Mouse (Mus musculus) limb, embryonic 14.5 days (tissue): Measurements from ENCODE around the gene Sh3pxd2a. TPM values are rescaled to one million over a fixed set of nuclear protein-coding genes. Genes with fewer than 3 reads are reported as not detected.

Experiments
- ATAC-seq: fragments of 200-750 bp; cut with Nextera tagmentation; 2 replicates; pipeline ENCODE4 v1.8.0; 2017; ENCODE audit warnings: low read depth, moderate number of reproducible peaks, moderate TSS enrichment; ENCODE audit not compliant: low FRiP score
- DNase-seq: peaks from one replicate; pipeline ENCODE4 v3.0.0-alpha.2; 2015; ENCODE audit warnings: low spot score
- H3K27ac ChIP-seq: fragments of 300-500 bp; sonication (generic); replicated peaks from 2 replicates; pipeline ENCODE4 v1.5.1; 2014; ENCODE audit warnings: low read depth, mild to moderate bottlenecking, low read length, moderate library complexity, mixed read lengths
- H3K27me3 ChIP-seq: fragments of 300-500 bp; sonication (generic); 2 replicates; pipeline ENCODE4 v1.6.1; 2014; ENCODE audit warnings: low read length, mixed read lengths; ENCODE audit not compliant: control insufficient read depth, insufficient read depth
- H3K36me3 ChIP-seq: fragments of 300-500 bp; sonication (generic); 2 replicates; pipeline ENCODE4 v1.6.1; 2014; ENCODE audit warnings: mild to moderate bottlenecking, low read length, moderate library complexity, mixed read lengths; ENCODE audit not compliant: control insufficient read depth, insufficient read depth
- H3K4me1 ChIP-seq: fragments of 300-500 bp; sonication (generic); 2 replicates; pipeline ENCODE4 v1.6.1; 2014; ENCODE audit warnings: antibody characterized with exemption, low read length, mixed read lengths; ENCODE audit not compliant: control insufficient read depth, insufficient read depth
- H3K4me2 ChIP-seq: fragments of 300-500 bp; sonication (generic); replicated peaks from 2 replicates; pipeline ENCODE4 v1.6.1; 2014; ENCODE audit warnings: low read depth, mild to moderate bottlenecking, low read length, moderate library complexity; ENCODE audit not compliant: severe bottlenecking
- H3K4me3 ChIP-seq: fragments of 300-500 bp; sonication (generic); replicated peaks from 2 replicates; pipeline ENCODE4 v1.5.1; 2014; ENCODE audit warnings: low read length
- H3K9ac ChIP-seq: fragments of 300-500 bp; sonication (generic); 2 replicates; pipeline ENCODE4 v1.6.1; 2014; ENCODE audit warnings: mild to moderate bottlenecking, low read depth, low read length, moderate library complexity; ENCODE audit not compliant: severe bottlenecking
- H3K9me3 ChIP-seq: fragments of 300-500 bp; sonication (generic); 2 replicates; pipeline ENCODE4 v1.6.1; 2016; ENCODE audit warnings: low read length; ENCODE audit not compliant: control insufficient read depth
- POLR2A ChIP-seq: fragments of 200-500 bp; IDR thresholded peaks from 2 replicates; pipeline ENCODE4 v1.8.0; 2012; ENCODE audit warnings: inconsistent platforms, mild to moderate bottlenecking, moderate library complexity, borderline replicate concordance; ENCODE audit not compliant: insufficient read depth, insufficient read length; ENCODE audit errors: extremely low read depth
- WGBS: fragments of 180-500 bp; shearing (Covaris S2); extraction: QIAGEN DNeasy Blood & Tissue Kit; methylation state at CpG from one replicate; pipeline ENCODE4 v1.1.7; 2014; 5-methylcytosine and 5-hydroxymethylcytosine counted together
- polyA plus RNA-seq, 2 experiments: library from polyadenylated mRNA; depleted of rRNA in 1 of 2; stranded (reverse) in 1 of 2; unstranded in 1 of 2; fragments of >200 nt; fragmentation: Nextera tagmentation in 1 of 2; extraction: Ambion mirVana in 1 of 2; gene quantifications; 2 replicates each; pipeline versions ENCODE4 v1.2.1 to v1.2.3; 2012 to 2014

Sh3pxd2a gene
- polyA plus RNA-seq, 2 experiments: 17.1 to 61.7 TPM

DNA sequence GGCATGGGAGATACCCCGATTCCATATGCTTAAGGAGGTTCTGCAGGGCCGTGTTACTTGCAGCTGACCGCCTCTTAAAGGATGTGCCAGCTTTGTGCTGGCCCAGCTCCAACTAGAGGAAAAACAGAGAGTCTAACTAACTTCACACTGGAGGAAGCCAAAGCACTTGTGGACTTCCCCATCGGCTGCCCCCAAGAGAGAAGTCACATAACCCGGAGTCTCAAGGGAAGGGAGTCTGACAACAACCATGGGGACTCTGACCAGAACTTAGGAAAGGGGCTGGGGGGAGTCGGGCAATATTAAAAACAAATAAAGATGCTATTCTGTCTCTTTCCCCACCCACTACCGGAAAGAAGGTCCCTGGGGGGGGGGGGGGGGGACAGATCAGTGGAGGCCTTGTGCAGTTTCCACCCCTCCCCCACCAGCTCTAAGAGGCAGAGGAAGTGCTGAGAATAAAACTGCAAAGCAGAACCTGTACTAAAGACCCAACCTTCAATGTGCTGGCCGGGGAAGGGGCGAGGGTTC, 17.3 kb downstream of the Sh3pxd2a start:
- no peak for ATAC-seq
- 46% methylated on average over 9 of the region's 9 CpGs for WGBS
- H3K4me3 ChIP-seq: no peak overlapping the region
- H3K36me3 ChIP-seq: no peaks in the 10 kb centered on the region
- no peak overlapping the region; the same call in 1 of the 2 replicates for H3K9ac ChIP-seq
- DNase-seq: no peak
- H3K27me3 ChIP-seq: no peaks in the 10 kb centered on the region
- H3K4me2 ChIP-seq: no peak overlapping the region
- peaks cover 76% of the 10 kb centered on the region for H3K4me1 ChIP-seq
- no peak overlapping the region for H3K27ac ChIP-seq
- H3K9me3 ChIP-seq: no peaks in the 10 kb centered on the region
- TF ChIP-seq POLR2A: no peak

DNA sequence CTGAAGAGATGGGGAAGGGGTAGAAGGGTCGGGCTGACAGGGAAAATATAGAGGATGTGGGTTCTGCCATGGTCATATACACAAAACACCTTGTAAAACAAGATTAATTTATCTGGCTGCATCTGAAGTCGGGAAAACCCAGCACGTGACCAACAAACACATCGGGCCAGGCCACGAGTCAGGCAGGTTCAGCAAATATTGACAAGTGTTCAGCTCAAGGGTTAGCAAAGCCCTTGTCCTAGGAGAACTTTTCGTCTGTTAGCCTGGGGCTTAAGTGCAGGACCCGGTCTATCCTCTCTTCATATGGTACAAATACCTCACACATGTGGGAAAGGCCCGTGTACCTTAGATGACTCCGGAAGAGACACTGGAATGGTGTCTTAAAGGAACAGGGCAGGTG, 18.1 kb downstream of the Sh3pxd2a start:
- Histone ChIP-seq H3K27ac (no peak overlapping the region), H3K4me2 (no peak overlapping the region)

DNA sequence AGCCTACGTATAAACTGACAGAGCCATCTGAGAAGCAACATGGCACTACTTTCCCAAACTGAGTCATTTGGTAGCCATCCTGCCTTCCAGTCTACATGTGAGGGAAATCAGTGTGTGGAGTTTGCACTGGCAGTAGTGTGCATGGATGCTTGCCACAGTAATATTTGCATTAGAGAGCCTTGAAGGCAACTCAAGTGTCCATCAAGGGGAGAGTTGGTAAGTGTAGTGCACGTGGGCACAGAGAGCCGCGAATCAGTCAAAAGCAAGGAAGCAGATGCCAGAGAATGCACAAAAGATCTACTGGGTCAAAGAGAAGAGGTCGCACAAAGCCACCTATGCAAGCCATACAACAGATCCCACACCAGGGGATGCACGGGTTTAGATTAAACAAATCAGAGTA, 18.5 kb downstream of the Sh3pxd2a start:
- Histone ChIP-seq H3K9ac (no peak overlapping the region), H3K36me3 (no peaks in the 10 kb centered on the region), H3K4me2 (no peak overlapping the region), H3K4me3 (no peak overlapping the region), H3K9me3 (no peaks in the 10 kb centered on the region), H3K4me1 (peaks cover 74% of the 10 kb centered on the region), H3K27me3 (no peaks in the 10 kb centered on the region), H3K27ac (no peak overlapping the region)
- DNase-seq (no peak), ATAC-seq (no peak)
- 81% methylated on average over 6 of the region's 6 CpGs for WGBS
- TF ChIP-seq POLR2A: no peak

More for the DNA sequence above, 18.1 kb downstream of the Sh3pxd2a start:
- Histone ChIP-seq H3K9ac (no peak overlapping the region), H3K36me3 (no peaks in the 10 kb centered on the region), H3K27me3 (no peaks in the 10 kb centered on the region), H3K9me3 (no peaks in the 10 kb centered on the region), H3K4me3 (no peak overlapping the region), H3K4me1 (peaks cover 78% of the 10 kb centered on the region)
- ATAC-seq (no peak), DNase-seq (no peak)
- no peak for TF ChIP-seq POLR2A
- WGBS: 66% methylated on average over 9 of the region's 9 CpGs

DNA sequence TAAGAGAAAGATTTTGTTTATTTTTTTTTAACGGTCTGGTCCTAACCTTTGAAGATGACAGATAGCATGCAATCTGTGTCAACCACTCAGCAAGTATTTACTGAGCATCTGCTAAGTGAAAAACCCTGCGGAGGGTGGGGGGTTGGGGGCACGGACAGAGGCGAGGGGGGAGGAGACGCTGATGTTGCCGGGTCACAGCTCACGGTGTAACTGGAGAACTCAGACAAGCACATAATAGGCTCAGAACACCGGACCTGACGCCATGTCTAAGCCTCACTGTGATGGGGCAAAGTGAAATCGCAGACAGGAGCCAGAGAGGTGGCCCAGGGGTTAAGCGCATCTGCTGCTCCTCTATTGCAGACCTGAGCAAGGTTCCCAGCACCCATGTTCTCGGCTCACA, 19.7 kb downstream of the Sh3pxd2a start:
- no peak overlapping the region for H3K27ac ChIP-seq
- H3K9ac ChIP-seq: no peak overlapping the region
- no peak overlapping the region for H3K4me2 ChIP-seq
- H3K27me3 ChIP-seq: no peaks in the 10 kb centered on the region
- H3K4me1 ChIP-seq: peaks cover 70% of the 10 kb centered on the region
- no peaks in the 10 kb centered on the region for H3K36me3 ChIP-seq
- H3K4me3 ChIP-seq: no peak overlapping the region
- ATAC-seq: no peak
- WGBS: 6% methylated on average over 12 of the region's 12 CpGs
- TF ChIP-seq POLR2A: no peak
- H3K9me3 ChIP-seq: no peaks in the 10 kb centered on the region
- no peak for DNase-seq

DNA sequence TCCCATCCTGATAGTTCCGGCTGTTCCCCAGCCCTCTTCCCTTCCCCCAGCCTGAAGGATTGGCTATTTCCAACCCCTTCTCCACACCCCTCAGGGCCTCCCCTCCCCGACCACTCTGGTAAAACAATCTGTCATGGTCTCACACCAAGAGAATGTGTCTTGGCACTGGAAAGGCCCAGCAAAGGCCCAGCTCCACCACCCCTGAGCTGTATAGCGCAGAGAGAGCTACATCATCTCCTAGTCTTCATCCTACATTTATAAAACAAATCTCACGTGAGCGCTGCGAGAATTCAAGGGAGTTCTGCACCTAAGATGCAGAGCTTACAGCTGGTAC, 21.9 kb downstream of the Sh3pxd2a start:
- no peak for DNase-seq
- no peak overlapping the region for H3K4me3 ChIP-seq
- 61% methylated on average over 6 of the region's 6 CpGs for WGBS
- no peaks in the 10 kb centered on the region for H3K9me3 ChIP-seq
- H3K9ac ChIP-seq: no peak overlapping the region
- no peak for TF ChIP-seq POLR2A
- H3K36me3 ChIP-seq: no peaks in the 10 kb centered on the region
- no peak overlapping the region for H3K4me2 ChIP-seq
- no peaks in the 10 kb centered on the region for H3K27me3 ChIP-seq
- no peak overlapping the region for H3K27ac ChIP-seq
- ATAC-seq: no peak
- H3K4me1 ChIP-seq: peaks cover 78% of the 10 kb centered on the region

DNA sequence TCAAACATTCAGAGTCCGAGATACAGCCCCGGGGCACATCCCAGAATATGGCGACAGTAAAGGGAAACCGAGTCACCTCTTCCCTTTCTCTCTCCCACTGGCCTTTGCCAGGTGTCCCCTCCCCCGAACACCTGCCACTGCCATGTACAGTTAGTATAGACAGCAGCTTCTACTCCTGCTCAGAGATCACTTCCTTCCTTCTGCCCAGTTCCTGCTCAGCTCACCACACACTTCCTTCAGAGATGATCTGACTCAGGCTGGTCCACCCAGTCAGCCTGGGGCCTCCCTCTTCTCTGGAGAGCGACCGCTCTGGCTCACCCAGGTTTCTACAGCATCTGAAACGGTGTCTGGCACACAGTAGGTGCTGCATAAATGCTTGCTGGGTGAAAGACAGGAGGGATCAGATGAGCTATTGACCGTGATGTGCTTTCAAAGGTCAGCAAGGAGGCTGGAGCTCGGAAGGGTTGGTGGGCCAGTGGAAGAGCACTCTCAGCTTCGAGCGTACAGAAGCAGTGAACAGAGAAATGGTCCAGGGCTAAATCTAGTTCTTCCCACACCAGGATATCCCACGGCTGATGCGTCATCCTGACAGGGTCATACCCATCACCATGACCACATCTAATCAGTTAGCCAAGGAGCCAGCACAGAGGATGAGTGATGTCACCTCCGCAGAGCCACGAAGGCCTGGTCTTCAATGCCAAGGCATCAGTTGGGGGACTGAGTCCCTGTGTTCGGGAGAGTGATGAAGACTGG, 22.5 kb downstream of the Sh3pxd2a start:
- Histone ChIP-seq H3K9me3 (no peaks in the 10 kb centered on the region), H3K36me3 (no peaks in the 10 kb centered on the region), H3K4me3 (no peak overlapping the region), H3K9ac (no peak overlapping the region), H3K4me1 (peaks cover 73% of the 10 kb centered on the region), H3K27ac (no peak overlapping the region), H3K4me2 (no peak overlapping the region), H3K27me3 (no peaks in the 10 kb centered on the region)
- ATAC-seq (no peak), DNase-seq (no peak)
- WGBS: 92% methylated on average over 17 of the region's 17 CpGs
- no peak for TF ChIP-seq POLR2A
